Mouse (Mus musculus) cerebellum, postnatal 10 days (tissue): ENCODE data around the gene Crebzf.
A peak's percentile ranks its signal among the peaks of the same experiment; 100 is the strongest.

Experiments
- DNase-seq, 2 experiments: peaks; one replicate each; pipeline ENCODE4 v3.0.0; 2021; ENCODE audit warnings: mixed read lengths in 2 of 2

The Crebzf gene

GRCm38 (mm10) chr7:90442518-90443080 lies at the start of gene Crebzf:
Gene Crebzf, plus strand, starts transcription at chr7:90442729.
- peak; percentile 97 to 98 for DNase-seq

DNA sequence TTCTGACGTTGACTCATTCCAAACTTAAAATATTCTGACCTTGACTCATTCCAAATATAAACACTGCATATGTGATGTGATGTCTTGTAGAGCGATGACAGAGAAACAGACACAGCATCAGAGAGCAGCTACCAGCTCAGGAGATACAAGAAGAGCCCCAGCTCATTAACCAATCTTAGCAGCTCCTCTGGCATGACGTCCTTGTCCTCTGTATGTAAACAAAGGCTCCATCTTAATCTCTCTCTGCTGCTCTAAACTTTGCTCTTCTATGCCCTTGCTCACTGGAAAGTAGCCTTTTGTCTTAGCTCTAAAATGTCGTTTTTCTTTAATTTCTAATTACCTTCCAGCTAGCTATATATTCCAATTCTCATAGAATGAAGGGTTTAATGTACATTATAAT lies 47.5 kb upstream of the Crebzf start:
- no peak for DNase-seq

DNA sequence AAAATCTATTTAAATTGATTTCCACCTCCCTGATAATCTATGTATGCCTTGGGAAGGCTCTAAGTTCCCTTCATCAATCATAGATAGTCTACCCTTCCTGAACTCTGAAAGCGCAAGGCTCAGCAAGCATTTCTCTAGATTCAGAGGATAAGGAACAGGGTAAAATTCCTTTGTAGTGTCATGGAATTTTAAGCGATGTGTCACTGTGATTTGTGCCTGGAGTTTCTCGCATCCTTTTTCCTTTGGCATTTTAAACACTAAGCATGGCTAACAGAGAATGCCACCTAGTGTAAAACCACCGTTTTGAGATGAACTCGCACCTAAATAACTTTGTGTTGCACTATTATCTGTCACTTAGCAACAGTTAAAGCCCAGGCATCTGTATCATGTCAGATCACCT lies 46.6 kb upstream of the Crebzf start:
- no peak for DNase-seq

GRCm38 (mm10) chr7:90409934-90410333 lies 32.6 kb upstream of the Crebzf start:
- peak; percentile 81 to 86 for DNase-seq

GRCm38 (mm10) chr7:90426020-90427001 lies 16.2 kb upstream of the Crebzf start, which contains the start of gene Ccdc89:
Gene Ccdc89, plus strand, starts transcription at chr7:90426577.
- peak; percentile 89 to 90 for DNase-seq

DNA sequence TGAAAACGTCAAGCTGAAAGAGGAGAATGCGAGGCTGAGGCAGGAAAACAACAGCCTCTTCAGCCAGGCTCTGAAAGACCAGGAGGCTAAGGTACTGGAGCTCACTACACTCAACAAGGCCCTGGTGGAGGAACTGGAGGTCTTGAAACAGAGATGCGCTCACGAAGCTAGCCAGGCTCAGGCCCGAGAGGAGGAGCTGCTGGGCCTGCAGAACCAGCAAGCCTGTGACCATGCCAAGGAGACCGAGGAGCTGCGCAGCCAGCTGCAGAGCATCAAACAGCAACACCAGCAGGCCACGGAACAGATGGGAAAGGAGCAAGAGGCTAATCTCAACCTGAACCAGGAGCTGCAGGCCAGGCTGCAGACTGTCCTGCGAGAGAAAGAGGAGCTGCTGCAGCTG lies 15.5 kb upstream of the Crebzf start:
- peak in 1 of 2 experiments; percentile 19 for DNase-seq

DNA sequence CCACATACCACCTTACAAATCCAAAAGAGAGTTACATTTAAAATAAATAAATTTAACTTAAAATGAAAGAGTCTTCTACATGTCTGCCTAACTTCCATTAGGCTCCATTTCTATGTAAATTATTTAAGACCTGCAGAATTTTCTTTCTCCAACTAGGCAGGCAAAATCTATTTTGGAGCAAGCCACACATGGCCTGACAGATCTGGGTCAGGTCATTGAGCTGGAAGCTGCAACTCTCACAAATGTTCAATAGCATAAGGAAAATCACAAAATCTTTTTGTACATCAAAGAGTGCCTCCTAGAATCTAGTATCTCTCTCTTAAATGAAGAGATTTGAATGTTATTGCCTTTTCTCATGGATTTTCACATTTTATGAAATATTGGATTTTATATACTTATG lies 10.3 kb upstream of the Crebzf start:
- DNase-seq = peak in 1 of 2 experiments; percentile 17

- DNase-seq = no peak
Measured at GRCm38 (mm10) chr7:90440044-90440443, 2.5 kb upstream of the Crebzf start.

- DNase-seq = peak; percentile 10 to 50
Measured at GRCm38 (mm10) chr7:90442070-90442469, 459 bp upstream of the Crebzf start.

DNA sequence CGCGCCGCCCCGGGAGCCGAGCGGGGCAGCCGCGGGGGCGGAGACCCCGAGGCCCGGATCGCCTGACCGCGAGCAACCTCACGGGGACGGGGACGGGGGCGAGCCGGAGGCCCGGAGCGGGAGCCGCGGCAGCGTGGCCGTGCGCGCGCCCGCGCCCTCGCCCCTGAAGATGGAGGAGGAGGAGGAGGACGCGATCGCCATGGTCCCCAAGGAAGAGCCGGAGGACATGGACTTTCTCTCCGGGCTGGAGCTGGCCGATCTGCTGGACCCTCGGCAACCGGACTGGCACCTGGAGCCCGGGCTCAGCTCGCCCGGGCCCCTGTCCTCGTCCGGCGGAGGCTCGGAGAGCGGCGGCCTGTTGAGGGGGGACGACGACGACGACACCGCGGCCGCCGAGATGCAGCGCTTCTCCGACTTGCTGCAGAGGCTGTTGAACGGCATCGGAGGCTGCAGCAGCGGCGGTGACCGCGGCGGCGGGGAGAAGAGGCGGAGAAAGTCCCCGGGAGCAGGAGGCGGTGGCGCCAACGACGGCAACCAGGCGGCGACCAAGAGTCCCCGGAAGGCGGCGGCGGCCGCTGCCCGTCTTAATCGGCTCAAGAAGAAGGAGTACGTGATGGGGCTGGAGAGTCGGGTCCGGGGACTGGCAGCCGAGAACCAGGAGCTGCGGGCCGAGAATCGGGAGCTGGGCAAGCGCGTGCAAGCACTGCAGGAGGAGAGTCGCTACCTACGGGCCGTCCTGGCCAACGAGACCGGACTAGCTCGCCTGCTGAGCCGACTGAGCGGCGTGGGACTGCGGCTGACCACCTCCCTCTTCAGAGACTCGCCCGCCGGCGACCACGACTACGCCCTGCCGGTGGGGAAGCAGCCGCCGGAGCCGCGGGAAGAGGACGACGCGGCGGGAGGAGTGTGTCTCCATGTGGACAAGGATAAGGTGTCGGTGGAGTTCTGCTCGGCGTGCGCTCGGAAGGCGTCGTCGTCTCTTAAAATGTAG lies 867 bp downstream of the Crebzf start:
- peak; percentile 87 to 88 for DNase-seq

DNA sequence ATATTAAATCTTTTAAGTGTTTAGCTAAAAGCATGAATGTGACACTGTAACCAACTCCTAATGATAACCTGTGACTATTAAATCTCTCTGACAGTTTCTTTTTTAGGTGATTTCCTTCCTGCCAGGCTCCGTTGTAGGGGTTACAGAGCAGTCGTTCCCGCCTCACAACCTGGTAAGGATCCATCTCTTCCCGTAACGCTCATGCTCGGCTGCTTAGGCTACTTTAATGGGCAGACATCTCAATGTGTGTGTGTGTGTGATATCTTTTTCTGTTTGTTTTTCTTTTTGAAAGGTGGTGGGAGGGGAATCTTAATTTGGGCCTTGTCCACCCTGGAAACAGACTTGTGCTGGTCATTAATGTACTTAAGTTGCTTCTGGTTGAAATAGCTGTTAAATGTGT lies 1.7 kb downstream of the Crebzf start:
- peak in 1 of 2 experiments; percentile 39 for DNase-seq

- peak in 1 of 2 experiments; percentile 26 for DNase-seq
Measured at GRCm38 (mm10) chr7:90456149-90456844, 13.8 kb downstream of the Crebzf start.

DNA sequence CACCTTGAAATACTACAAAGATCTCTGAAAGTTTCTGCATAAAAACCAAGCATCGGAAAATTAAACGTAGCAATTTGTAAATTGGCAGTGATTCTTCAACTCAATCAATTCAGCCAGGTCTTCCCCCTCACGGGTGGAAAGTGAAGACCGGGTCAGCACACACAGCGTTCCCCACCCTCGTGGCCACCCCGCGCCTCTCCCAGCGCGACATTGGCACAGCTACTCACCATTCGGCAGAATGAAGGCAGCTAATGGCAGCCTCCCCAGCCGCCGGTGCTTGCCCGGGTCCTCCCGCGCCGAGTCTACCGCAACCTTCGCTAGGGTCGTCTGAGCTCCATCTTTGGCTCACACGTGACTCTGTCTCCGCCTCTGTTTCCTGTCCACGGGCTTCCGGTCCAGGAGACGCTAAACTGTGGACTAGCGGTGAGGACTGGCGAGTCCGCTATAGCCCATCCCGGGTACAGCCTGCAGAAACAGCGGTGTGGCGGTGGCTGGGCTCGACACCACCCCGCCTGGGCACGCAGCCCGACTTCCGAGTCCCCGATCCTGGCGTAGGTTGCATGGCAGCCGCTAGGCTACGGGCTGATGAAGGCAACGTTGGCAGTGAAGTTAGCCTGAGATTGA lies 14.4 kb downstream of the Crebzf start, which contains the start of gene Tmem126a:
Gene Tmem126a, minus strand, starts transcription at position 385 of the 624 bp plus-strand sequence.
- DNase-seq = peak; percentile 96 to 97

GRCm38 (mm10) chr7:90457517-90457916 lies 15.0 kb downstream of the Crebzf start:
- peak; percentile 39 to 54 for DNase-seq

- DNase-seq = no peak
Measured at GRCm38 (mm10) chr7:90460330-90460729, 17.8 kb downstream of the Crebzf start.

- peak; percentile 34 to 38 for DNase-seq
Measured at GRCm38 (mm10) chr7:90460930-90461329, 18.4 kb downstream of the Crebzf start.

- no peak for DNase-seq
Measured at GRCm38 (mm10) chr7:90461441-90461840, 18.9 kb downstream of the Crebzf start.

- no peak for DNase-seq
Measured at GRCm38 (mm10) chr7:90473511-90473910, 31.0 kb downstream of the Crebzf start.

GRCm38 (mm10) chr7:90475793-90476312 lies 33.3 kb downstream of the Crebzf start, which contains the start of gene Tmem126b:
Gene Tmem126b, minus strand, starts transcription at chr7:90476001.
- DNase-seq = peak; percentile 99

DNA sequence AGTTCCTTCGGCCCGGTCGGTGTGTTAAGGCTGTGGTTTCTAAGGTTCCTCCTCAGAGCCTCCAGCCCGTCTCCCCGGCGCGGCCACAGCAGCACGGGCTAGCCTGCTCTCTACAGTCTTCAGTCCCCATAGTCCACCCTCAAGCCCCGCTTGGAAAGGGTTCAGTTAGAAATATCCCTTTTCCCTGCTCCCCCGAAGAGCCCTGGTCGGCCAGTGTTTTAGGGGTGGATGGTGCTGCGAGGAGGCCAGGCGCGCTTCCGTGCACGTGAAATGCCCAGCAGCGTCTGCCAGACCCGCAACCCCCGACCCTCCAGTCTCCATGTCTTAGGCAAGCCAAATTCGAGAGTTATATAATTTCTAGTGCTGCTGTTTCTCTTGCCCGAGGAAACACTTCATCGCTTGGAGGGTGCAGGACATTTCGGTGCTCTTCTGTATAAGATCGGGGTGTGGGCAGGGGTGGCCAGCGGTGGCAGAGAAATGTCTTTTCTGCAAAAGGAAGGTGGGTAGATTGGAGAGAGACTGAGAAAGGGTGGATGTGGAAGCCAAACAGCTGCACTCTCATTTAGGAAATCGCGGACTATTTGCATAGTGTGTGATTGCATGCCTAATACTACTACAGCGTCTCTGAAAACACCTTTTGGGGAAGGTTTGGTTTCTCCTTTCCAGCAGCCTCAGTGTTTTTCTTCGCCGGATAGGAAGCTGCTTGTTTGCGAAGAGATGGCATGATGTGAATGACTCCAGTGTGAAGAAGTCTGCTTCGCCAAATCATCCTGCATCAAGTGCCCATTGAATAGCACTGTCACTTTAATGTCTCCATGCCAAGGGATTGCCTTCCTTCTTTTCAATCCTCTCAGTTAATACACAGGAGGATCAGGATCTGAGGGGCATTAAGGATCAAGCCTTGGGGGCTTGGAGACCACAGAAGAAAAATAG lies 34.0 kb downstream of the Crebzf start, which contains the start of gene Dlg2:
Gene Dlg2, plus strand, starts transcription at position 360 of the 933 bp plus-strand sequence.
- peak; percentile 25 to 53 for DNase-seq
